Mouse (Mus musculus) forebrain, embryonic 10.5 days (tissue): ENCODE data around the gene Gpatch2l. TPM values are rescaled to one million over a fixed set of nuclear protein-coding genes. Genes with fewer than 3 reads are reported as not detected.

Experiments
- DNase-seq: peaks from one replicate; pipeline ENCODE4 v3.0.0-alpha.2; 2017; ENCODE audit warnings: low spot score; ENCODE audit errors: extremely low spot score
- H3K27ac ChIP-seq: fragments of 300-500 bp; sonication (generic); 2 replicates; pipeline ENCODE4 v1.5.1; 2016; ENCODE audit warnings: mild to moderate bottlenecking
- H3K27me3 ChIP-seq: fragments of 300-500 bp; sonication (generic); 2 replicates; pipeline ENCODE4 v1.6.1; 2016; ENCODE audit warnings: mild to moderate bottlenecking; ENCODE audit not compliant: poor library complexity, severe bottlenecking
- H3K36me3 ChIP-seq: fragments of 300-500 bp; sonication (generic); replicated peaks from 2 replicates; pipeline ENCODE4 v1.6.1; 2016; ENCODE audit warnings: mild to moderate bottlenecking, moderate library complexity
- H3K4me1 ChIP-seq: fragments of 300-500 bp; sonication (generic); 2 replicates; pipeline ENCODE4 v1.6.1; 2016
- H3K4me3 ChIP-seq: fragments of 300-500 bp; sonication (generic); 2 replicates; pipeline ENCODE4 v1.5.1; 2016; ENCODE audit warnings: mild to moderate bottlenecking, moderate library complexity
- H3K9me3 ChIP-seq: fragments of 300-500 bp; sonication (generic); 2 replicates; pipeline ENCODE4 v1.6.1; 2016; ENCODE audit warnings: mild to moderate bottlenecking, moderate library complexity
- WGBS: fragments of 180-500 bp; shearing (Covaris S2); methylation state at CpG from one replicate; pipeline ENCODE4 v1.1.7; 2016; 5-methylcytosine and 5-hydroxymethylcytosine counted together
- polyA plus RNA-seq: library from polyadenylated mRNA; unstranded; fragments of >200 nt; fragmentation: Nextera tagmentation; extraction: Ambion mirVana; gene quantifications from 2 replicates; pipeline ENCODE4 v1.2.1, GENCODE M21; 2016

The Gpatch2l gene
- polyA plus RNA-seq, 1 experiment from 2014 or later: 16.6 TPM

DNA sequence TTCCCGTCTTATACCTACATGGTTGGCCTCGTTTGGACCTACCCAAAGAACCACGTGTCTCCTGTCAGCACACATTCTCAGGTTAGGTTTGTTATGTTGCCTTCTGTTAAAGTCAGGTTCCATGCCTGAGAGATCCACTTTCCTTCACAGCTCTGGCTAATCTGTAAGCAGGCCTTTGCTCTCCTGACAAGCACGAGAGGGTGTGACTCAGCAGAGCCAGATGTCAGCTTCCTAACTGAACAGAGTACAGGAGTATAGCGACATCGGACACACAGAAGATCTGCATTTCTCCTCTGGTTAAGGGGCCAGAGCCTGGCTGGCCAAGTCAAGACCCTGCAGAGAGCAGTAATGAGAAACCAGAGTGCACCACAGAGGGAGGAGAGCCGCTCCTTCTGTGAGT, 63.4 kb downstream of the Gpatch2l start:
- DNase-seq: no peak
- Histone ChIP-seq H3K36me3 (no peaks in the 10 kb centered on the region), H3K27ac (no peak overlapping the region), H3K9me3 (no peaks in the 10 kb centered on the region), H3K4me1 (peaks cover 9% of the 10 kb centered on the region), H3K4me3 (peak overlapping the region; percentile 35), H3K27me3 (0 out of 2 replicates have a peak, but pooled peaks cover 5% of the 10 kb centered on the region)
- 72% methylated on average over 7 of the region's 7 CpGs for WGBS

DNA sequence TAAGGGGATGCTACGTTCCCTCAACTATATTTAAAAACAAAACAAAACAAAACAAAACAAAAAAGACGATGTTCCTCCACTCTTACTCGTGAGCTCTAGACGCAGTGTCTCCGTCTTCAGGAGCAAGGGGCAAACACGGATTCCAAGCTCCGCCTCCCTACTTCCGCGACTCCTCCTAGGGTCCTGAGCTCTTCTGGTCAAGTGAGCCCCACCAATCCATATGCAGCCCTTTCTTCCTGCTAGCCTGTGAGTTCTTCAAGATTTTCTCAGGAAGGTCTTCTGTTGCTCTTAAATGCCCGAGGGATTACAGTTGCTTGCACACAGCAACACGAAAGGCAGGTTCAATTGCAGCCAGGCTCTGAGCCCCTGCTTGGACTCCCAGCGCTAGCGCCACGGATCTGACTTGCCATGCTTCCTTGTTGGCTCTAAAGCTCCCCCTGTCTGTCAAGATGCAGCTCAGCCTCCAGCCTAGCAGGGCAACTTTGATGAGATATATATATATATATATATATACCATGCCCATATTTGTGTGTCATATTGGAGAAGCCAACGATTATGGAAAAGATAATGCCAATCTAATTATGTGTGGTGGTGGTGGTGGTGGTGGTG, 64.1 kb downstream of the Gpatch2l start:
- Histone ChIP-seq H3K27me3 (0 out of 2 replicates have a peak, but pooled peaks cover 5% of the 10 kb centered on the region), H3K4me1 (peaks cover 9% of the 10 kb centered on the region), H3K4me3 (peak overlapping the region; percentile 35), H3K9me3 (no peaks in the 10 kb centered on the region), H3K27ac (no peak overlapping the region), H3K36me3 (no peaks in the 10 kb centered on the region)
- 20% methylated on average over 15 of the region's 15 CpGs for WGBS
- DNase-seq: peak; percentile 20

DNA sequence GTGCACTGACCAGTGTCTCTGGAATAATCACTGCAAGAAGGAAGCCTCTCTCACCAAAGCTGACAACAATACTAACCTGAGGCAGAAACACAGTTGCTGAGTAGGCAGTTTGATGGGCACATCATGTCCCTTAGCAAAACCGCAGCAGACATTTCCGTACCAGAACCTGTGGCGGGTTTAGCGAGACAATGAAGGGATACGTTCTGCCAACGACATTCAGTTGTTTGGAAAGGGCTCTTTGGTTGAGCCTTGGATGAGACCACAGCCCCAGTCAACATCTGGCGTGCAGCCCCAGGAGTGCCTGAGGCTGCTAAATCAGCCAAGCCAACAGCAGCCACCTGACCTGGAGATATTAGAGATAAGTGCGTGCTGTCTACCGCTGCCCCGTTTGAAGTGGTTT, 67.8 kb downstream of the Gpatch2l start:
- no peaks in the 10 kb centered on the region for H3K36me3 ChIP-seq
- WGBS: 81% methylated on average over 10 of the region's 10 CpGs
- H3K4me3 ChIP-seq: no peak overlapping the region
- no peak overlapping the region for H3K27ac ChIP-seq
- H3K27me3 ChIP-seq: 0 out of 2 replicates have a peak, but pooled peaks cover under 1% of the 10 kb centered on the region
- DNase-seq: no peak
- H3K4me1 ChIP-seq: peaks cover 9% of the 10 kb centered on the region
- H3K9me3 ChIP-seq: no peaks in the 10 kb centered on the region

DNA sequence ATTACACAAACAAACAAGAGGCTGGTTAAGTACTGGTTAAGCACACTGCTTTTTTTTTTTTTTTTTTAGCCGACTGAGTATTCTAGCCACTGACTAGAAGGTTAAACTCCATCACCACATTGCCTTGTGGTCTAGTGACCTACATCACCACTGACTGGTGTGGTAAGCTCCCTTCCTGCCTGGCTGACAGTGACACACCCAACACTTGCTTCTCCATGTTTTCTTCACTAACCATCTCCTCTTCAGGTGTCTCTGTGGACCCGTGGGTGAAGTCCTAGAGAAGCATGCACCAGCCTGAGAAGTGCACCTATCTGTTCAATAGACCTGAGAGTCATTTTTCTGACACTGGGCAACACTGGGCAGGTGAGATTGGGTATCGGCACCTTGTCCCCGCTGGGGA, 68.2 kb downstream of the Gpatch2l start:
- peaks cover 9% of the 10 kb centered on the region for H3K4me1 ChIP-seq
- H3K4me3 ChIP-seq: no peak overlapping the region
- 85% methylated on average over 4 of the region's 4 CpGs for WGBS
- H3K27me3 ChIP-seq: no peaks in the 10 kb centered on the region
- DNase-seq: no peak
- H3K27ac ChIP-seq: no peak overlapping the region
- H3K36me3 ChIP-seq: no peaks in the 10 kb centered on the region
- no peaks in the 10 kb centered on the region for H3K9me3 ChIP-seq

DNA sequence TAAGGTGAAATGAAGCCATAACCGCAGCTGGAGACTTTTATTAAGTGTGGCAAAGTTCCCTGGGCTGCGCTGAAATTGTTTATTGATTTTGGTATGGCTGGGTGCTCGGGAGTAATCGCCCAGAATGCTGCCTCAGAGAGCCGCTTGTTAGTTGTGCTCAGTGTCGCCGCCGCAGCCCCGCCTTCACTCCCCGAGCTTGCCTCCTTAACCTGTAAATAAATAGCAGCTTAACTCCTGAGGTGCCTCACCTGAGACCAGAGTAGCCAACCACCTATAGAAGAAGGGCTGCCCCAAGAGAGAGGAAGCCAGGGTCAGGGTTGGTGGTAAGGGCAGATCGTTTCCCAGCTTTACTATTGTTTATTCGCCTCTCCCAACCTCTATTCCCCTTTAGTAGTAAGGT, 79.0 kb downstream of the Gpatch2l start:
- H3K9me3 ChIP-seq: no peaks in the 10 kb centered on the region
- H3K27me3 ChIP-seq: peaks cover 39% of the 10 kb centered on the region
- H3K4me3 ChIP-seq: no peak overlapping the region
- DNase-seq: no peak
- 22% methylated on average over 12 of the region's 12 CpGs for WGBS
- H3K36me3 ChIP-seq: no peaks in the 10 kb centered on the region
- peaks cover 23% of the 10 kb centered on the region for H3K4me1 ChIP-seq
- no peak overlapping the region for H3K27ac ChIP-seq

DNA sequence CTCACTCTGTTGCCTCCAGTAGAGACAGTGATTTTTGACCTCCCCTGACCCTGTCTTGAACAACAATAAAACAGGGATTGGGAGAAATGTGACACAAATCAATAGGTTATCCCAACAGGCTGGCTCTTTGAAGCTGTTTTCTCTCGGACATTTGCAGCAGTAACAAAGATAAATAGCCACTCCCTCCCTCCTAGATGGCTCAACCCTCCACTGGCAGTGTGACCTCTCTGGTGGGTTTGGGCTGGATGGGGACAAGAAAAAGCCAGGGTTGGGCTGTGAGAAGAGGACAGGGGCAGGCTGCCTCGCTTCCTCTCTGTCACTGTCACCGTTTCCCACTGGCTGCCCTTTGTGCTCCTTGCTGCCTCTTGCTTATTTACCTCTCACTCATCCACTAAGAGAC, 82.6 kb downstream of the Gpatch2l start:
- H3K27ac ChIP-seq: no peak overlapping the region
- WGBS: 56% methylated on average over 3 of the region's 3 CpGs
- no peaks in the 10 kb centered on the region for H3K9me3 ChIP-seq
- no peak overlapping the region for H3K4me3 ChIP-seq
- no peak for DNase-seq
- peaks cover 34% of the 10 kb centered on the region for H3K4me1 ChIP-seq
- no peaks in the 10 kb centered on the region for H3K36me3 ChIP-seq
- peaks cover 34% of the 10 kb centered on the region for H3K27me3 ChIP-seq

DNA sequence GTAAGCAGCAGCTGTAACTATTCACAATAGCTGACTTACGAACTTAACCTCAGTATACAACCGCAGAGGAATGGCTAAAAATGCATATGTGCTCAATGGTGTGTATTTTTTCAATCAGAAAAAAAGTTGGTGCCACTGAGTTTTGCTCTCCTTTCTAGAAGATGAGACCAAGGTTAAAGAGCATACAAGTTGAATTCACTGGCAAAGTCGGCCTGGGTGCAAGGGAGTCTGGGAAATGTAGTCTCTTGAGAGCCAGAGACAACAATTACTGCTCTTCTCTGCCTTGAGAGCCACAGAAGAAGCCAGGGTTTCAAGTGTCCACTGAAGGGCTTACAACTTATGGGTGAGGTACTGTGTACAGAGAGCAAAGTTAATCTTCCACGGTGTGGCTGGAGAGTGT, 88.2 kb downstream of the Gpatch2l start:
- no peak overlapping the region for H3K4me3 ChIP-seq
- no peaks in the 10 kb centered on the region for H3K36me3 ChIP-seq
- 67% methylated on average over 4 of the region's 4 CpGs for WGBS

DNA sequence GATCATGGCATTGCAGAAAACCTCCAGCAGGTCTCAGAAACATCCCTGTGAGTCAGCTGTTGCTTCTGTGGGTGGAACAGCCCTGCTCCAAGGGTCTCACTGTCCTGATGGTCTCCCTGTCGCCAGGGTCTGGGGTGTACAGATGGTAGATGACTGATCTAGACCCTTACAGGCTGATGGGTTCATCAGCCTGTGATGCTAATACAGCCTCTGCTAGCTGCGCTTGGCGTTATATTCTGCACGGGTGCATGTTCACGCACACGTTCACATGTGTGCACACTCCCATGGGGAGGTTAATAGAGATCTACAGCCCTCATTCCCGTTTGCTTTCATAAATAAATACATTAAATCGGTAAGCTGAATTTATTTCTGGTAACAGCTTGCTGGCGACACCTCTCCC, 89.0 kb downstream of the Gpatch2l start:
- 88% methylated on average over 9 of the region's 9 CpGs for WGBS
- H3K36me3 ChIP-seq: no peaks in the 10 kb centered on the region

More for the DNA sequence above, 88.2 kb downstream of the Gpatch2l start:
- H3K27me3 ChIP-seq: peaks cover 33% of the 10 kb centered on the region
- H3K27ac ChIP-seq: no peak overlapping the region
- DNase-seq: no peak
- peaks cover 27% of the 10 kb centered on the region for H3K4me1 ChIP-seq
- no peaks in the 10 kb centered on the region for H3K9me3 ChIP-seq

DNA sequence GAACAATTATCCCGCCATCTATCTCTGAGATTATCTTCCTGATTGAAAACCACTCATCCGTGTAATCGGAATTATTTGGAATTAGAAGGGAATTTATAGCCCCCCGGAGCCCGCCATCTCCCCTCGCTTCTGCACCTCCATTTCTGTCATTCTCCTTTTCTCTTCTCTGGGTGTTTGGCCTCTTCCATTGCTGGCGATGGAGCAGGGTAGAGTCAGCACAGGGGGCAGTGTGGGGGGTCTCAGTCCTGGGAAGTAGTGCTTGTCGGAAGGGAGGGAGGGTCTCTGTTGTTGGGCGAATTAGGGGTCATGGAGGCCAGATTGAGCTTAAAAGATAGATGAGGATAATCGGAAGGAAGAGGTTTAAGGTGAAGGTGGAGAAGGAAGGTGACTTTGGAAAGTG, 89.6 kb downstream of the Gpatch2l start:
- WGBS: 66% methylated on average over 10 of the region's 10 CpGs
- peaks cover 27% of the 10 kb centered on the region for H3K4me1 ChIP-seq
- no peak overlapping the region for H3K27ac ChIP-seq
- H3K9me3 ChIP-seq: no peaks in the 10 kb centered on the region
- no peak overlapping the region for H3K4me3 ChIP-seq
- no peak for DNase-seq
- no peaks in the 10 kb centered on the region for H3K36me3 ChIP-seq
- peaks cover 33% of the 10 kb centered on the region for H3K27me3 ChIP-seq

More for the DNA sequence above, 89.0 kb downstream of the Gpatch2l start:
- DNase-seq: no peak
- Histone ChIP-seq H3K27ac (no peak overlapping the region), H3K9me3 (no peaks in the 10 kb centered on the region), H3K4me1 (peaks cover 27% of the 10 kb centered on the region), H3K27me3 (peaks cover 33% of the 10 kb centered on the region), H3K4me3 (no peak overlapping the region)

DNA sequence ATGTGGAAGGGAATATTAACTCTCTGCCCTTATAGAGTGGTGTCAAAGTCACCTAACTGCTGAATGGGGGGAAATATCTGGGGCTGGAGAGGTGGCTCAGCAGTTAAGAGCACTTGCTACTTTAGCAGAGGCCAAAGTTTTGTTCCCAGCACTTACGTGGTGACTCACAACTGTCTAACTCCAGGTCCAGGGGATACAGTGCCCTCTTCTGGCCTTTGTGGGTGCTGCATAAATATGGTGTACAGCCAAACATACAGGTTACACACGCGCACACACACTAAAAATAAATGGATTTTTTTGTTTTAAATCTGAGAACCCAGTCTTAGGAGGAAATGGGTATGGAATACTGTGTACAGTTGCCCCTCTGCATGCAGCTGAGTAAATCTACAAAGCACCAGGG, 94.6 kb downstream of the Gpatch2l start:
- no peaks in the 10 kb centered on the region for H3K9me3 ChIP-seq
- DNase-seq: no peak
- H3K4me1 ChIP-seq: peaks cover 21% of the 10 kb centered on the region
- H3K27ac ChIP-seq: no peak overlapping the region
- no peak overlapping the region for H3K4me3 ChIP-seq
- 94% methylated on average over 3 of the region's 3 CpGs for WGBS
- H3K27me3 ChIP-seq: peaks cover 19% of the 10 kb centered on the region
- H3K36me3 ChIP-seq: no peaks in the 10 kb centered on the region

DNA sequence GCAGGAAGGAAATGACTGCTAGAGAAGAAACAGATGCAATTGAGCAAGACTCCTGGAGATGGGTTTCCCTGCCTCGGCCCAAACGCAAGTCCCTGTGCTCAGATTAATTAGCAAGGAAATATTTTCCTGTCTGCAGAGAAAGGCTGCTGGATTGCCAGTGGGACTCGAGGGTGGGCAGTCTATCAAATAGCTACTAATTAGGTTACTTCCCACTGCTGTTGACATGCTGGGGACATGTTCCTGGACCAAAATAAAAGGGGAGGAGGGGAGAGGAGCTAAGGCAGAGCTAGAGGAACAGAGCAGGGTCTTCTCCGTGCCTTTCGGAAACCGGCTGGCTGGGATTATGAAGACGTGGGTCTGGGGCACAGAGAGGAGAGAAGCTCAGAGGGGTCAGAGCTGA, 95.2 kb downstream of the Gpatch2l start:
- Histone ChIP-seq H3K4me3 (no peak overlapping the region), H3K36me3 (no peaks in the 10 kb centered on the region), H3K9me3 (no peaks in the 10 kb centered on the region), H3K4me1 (peaks cover 14% of the 10 kb centered on the region), H3K27ac (no peak overlapping the region), H3K27me3 (peaks cover 13% of the 10 kb centered on the region)
- DNase-seq: no peak
- WGBS: 54% methylated on average over 7 of the region's 7 CpGs
